Mouse (Mus musculus) stomach, postnatal 0 days (tissue): ENCODE results near the gene Vamp3. TPM values are rescaled to one million over a fixed set of nuclear protein-coding genes. Genes with fewer than 3 reads are reported as not detected.

Experiments used
- ATAC-seq: fragments of 200-750 bp; cut with Nextera tagmentation; 2 replicates; pipeline ENCODE4 v1.8.0; 2017; ENCODE audit not compliant: low FRiP score, low TSS enrichment
- DNase-seq: peaks from one replicate; pipeline ENCODE4 v3.0.0-alpha.2; 2016; ENCODE audit warnings: low spot score
- H3K27ac ChIP-seq: fragments of 300-500 bp; sonication (generic); replicated peaks from 2 replicates; pipeline ENCODE4 v1.5.1; 2014; ENCODE audit warnings: mild to moderate bottlenecking, control low read depth
- H3K27me3 ChIP-seq: fragments of 300-500 bp; sonication (generic); 2 replicates; pipeline ENCODE4 v1.6.1; 2014; ENCODE audit warnings: low read length; ENCODE audit not compliant: control insufficient read depth, insufficient read depth
- H3K36me3 ChIP-seq: fragments of 300-500 bp; sonication (generic); 2 replicates; pipeline ENCODE4 v1.6.1; 2014; ENCODE audit warnings: low read length, mixed read lengths; ENCODE audit not compliant: control insufficient read depth, insufficient read depth
- H3K4me1 ChIP-seq: fragments of 300-500 bp; sonication (generic); replicated peaks from 2 replicates; pipeline ENCODE4 v1.6.1; 2014; ENCODE audit warnings: antibody characterized with exemption; ENCODE audit not compliant: control insufficient read depth, insufficient read depth
- H3K4me2 ChIP-seq: fragments of 300-500 bp; sonication (generic); replicated peaks from 2 replicates; pipeline ENCODE4 v1.6.1; 2014; ENCODE audit warnings: low read depth, mild to moderate bottlenecking, control low read depth, moderate library complexity
- H3K4me3 ChIP-seq: fragments of 300-500 bp; sonication (generic); 2 replicates; pipeline ENCODE4 v1.5.1; 2014; ENCODE audit warnings: low read depth, low read length, control low read depth
- H3K9ac ChIP-seq: fragments of 300-500 bp; sonication (generic); 2 replicates; pipeline ENCODE4 v1.6.1; 2014; ENCODE audit warnings: mild to moderate bottlenecking, low read length, control low read depth, mixed read lengths
- H3K9me3 ChIP-seq: fragments of 300-500 bp; sonication (generic); 2 replicates; pipeline ENCODE4 v1.6.1; 2016; ENCODE audit warnings: low read length; ENCODE audit not compliant: control insufficient read depth
- CTCF ChIP-seq: IDR thresholded peaks from 2 replicates; pipeline ENCODE4 v1.5.1; 2016; ENCODE audit warnings: antibody characterized with exemption, low read depth, mild to moderate bottlenecking, moderate library complexity
- EP300 ChIP-seq: optimal IDR thresholded peaks from 2 replicates; pipeline ENCODE3; 2016; ENCODE audit warnings: antibody characterized with exemption
- WGBS: fragments of 180-500 bp; shearing (Covaris S2); extraction: QIAGEN DNeasy Blood & Tissue Kit; methylation state at CpG from one replicate; pipeline ENCODE4 v1.1.7; 2014; 5-methylcytosine and 5-hydroxymethylcytosine counted together
- polyA plus RNA-seq: library from polyadenylated mRNA; unstranded; fragments of >200 nt; fragmentation: Nextera tagmentation; extraction: Ambion mirVana; gene quantifications from 2 replicates; pipeline ENCODE4 v1.2.1, GENCODE M21; 2015

Gene Vamp3
- polyA plus RNA-seq, 1 experiment from 2014 or later = 105 TPM

GRCm38 (mm10) chr4:151081977-151082376 lies 24.2 kb upstream of the Vamp3 start:
- no peak for TF ChIP-seq EP300
- TF ChIP-seq CTCF = no peak
- H3K9ac ChIP-seq = no peak overlapping the region
- no peaks in the 10 kb centered on the region for H3K4me1 ChIP-seq
- no peak overlapping the region for H3K4me2 ChIP-seq
- DNase-seq (no peak), ATAC-seq (no peak)
- no peaks in the 10 kb centered on the region for H3K9me3 ChIP-seq
- no peaks in the 10 kb centered on the region for H3K27me3 ChIP-seq
- H3K36me3 ChIP-seq = no peaks in the 10 kb centered on the region
- H3K4me3 ChIP-seq = no peak overlapping the region
- 89% methylated on average over 13 of the region's 13 CpGs for WGBS
- H3K27ac ChIP-seq = no peak overlapping the region

DNA sequence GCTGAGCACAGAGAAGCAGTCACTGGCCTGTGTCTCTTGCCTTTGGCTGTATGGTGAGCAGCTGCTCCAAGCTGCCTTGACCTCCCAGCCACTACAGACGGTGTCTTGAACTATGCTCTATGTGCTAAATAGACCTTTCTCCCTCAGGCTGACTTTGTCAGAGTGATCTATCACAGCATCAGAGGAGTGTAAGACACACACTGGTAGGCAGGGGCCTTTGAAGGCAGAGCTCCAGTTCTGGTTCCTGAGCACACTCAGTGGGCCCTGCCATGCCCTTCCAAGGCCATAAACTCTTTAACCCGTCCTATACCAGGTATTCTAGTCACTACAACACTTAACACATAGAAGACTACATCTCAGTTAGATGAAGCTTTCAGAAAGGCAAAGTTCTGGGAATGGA lies 23.6 kb upstream of the Vamp3 start:
- no peaks in the 10 kb centered on the region for H3K36me3 ChIP-seq
- WGBS = 67% methylated on average over 2 of the region's 2 CpGs
- TF ChIP-seq EP300 = no peak
- TF ChIP-seq CTCF = no peak
- H3K4me3 ChIP-seq = no peak overlapping the region
- H3K9ac ChIP-seq = no peak overlapping the region
- no peaks in the 10 kb centered on the region for H3K27me3 ChIP-seq
- H3K4me2 ChIP-seq = no peak overlapping the region
- H3K9me3 ChIP-seq = no peaks in the 10 kb centered on the region
- ATAC-seq = no peak
- DNase-seq = no peak
- H3K4me1 ChIP-seq = no peaks in the 10 kb centered on the region
- H3K27ac ChIP-seq = no peak overlapping the region

DNA sequence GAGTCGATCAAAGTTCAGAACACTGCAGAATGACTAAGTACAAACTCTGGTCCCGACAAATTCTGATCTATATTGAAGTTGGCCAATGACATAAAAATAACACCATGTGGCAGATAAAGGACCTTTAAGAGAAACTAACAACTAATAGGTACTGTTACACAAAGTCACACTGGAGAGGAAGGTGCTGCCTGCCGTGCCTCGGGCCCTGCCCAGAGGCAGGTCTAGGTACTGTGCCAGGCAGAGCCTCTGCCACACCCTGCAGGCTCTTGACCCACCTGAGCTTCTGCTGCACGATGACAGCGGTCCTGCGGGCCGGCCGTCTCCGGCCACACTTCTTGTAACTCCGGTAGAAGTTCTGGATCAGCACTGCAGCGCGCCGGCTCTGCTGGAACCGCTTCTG lies 17.1 kb upstream of the Vamp3 start:
- H3K9ac ChIP-seq = no peak overlapping the region
- no peaks in the 10 kb centered on the region for H3K27me3 ChIP-seq
- H3K4me1 ChIP-seq = no peaks in the 10 kb centered on the region
- no peak for TF ChIP-seq CTCF
- TF ChIP-seq EP300 = no peak
- H3K36me3 ChIP-seq = no peaks in the 10 kb centered on the region
- DNase-seq (no peak), ATAC-seq (no peak)
- no peak overlapping the region for H3K27ac ChIP-seq
- H3K4me3 ChIP-seq = no peak overlapping the region
- WGBS = 84% methylated on average over 15 of the region's 15 CpGs
- H3K4me2 ChIP-seq = no peak overlapping the region
- no peaks in the 10 kb centered on the region for H3K9me3 ChIP-seq

DNA sequence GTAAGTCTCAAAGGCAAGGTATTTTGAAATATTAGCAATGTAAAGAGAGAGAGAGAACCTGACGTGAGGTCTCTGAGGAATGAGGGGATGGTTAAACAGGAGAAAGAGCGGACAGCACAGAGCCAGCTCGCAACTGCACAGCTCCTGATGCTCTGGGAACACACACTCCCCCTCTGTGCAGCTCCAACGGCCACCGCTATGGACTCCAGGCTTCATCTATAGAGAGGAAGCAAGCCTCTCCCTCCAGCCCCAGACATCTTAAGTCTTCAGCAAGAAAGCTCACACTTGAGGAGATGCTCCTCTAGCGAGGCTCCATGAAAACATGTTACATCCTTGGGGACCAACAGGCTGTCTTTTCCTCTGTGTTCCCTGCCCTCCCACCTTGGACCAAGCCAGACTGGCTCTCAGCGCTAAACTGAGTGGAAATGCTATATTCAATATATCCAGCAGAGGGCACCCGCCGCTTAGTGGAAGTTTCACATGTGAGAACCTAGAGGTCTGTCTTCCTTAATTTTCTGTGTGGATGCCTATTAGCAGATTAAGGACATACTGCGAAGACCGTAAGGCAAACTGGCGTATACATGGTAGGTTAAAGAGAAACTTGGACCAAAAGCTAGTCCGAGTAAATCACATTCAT lies 15.5 kb upstream of the Vamp3 start:
- no peaks in the 10 kb centered on the region for H3K9me3 ChIP-seq
- 47% methylated on average over 13 of the region's 13 CpGs for WGBS
- no peak overlapping the region for H3K27ac ChIP-seq
- no peaks in the 10 kb centered on the region for H3K4me1 ChIP-seq
- no peaks in the 10 kb centered on the region for H3K36me3 ChIP-seq
- DNase-seq (peak; percentile 73), ATAC-seq (peak; percentile 73)
- H3K9ac ChIP-seq = no peak overlapping the region
- no peaks in the 10 kb centered on the region for H3K27me3 ChIP-seq
- H3K4me3 ChIP-seq = no peak overlapping the region
- no peak overlapping the region for H3K4me2 ChIP-seq
- TF ChIP-seq EP300 = no peak
- TF ChIP-seq CTCF = peak; percentile 95

- H3K9me3 ChIP-seq = no peaks in the 10 kb centered on the region
- no peak overlapping the region for H3K4me3 ChIP-seq
- no peaks in the 10 kb centered on the region for H3K4me1 ChIP-seq
- H3K27me3 ChIP-seq = no peaks in the 10 kb centered on the region
- ATAC-seq (no peak), DNase-seq (no peak)
- H3K4me2 ChIP-seq = no peak overlapping the region
- TF ChIP-seq CTCF = no peak
- no peak for TF ChIP-seq EP300
- WGBS = 75% methylated on average over 7 of the region's 7 CpGs
- H3K9ac ChIP-seq = no peak overlapping the region
- no peaks in the 10 kb centered on the region for H3K36me3 ChIP-seq
- H3K27ac ChIP-seq = no peak overlapping the region
Measured at GRCm38 (mm10) chr4:151070962-151071361, 13.2 kb upstream of the Vamp3 start.

GRCm38 (mm10) chr4:151068751-151069150 lies 11.0 kb upstream of the Vamp3 start:
- ATAC-seq = no peak
- 63% methylated on average over 4 of the region's 4 CpGs for WGBS
- H3K27ac ChIP-seq = no peak overlapping the region
- no peak overlapping the region for H3K4me2 ChIP-seq
- H3K9me3 ChIP-seq = no peaks in the 10 kb centered on the region
- DNase-seq = no peak
- no peaks in the 10 kb centered on the region for H3K27me3 ChIP-seq
- H3K4me3 ChIP-seq = no peak overlapping the region
- no peak overlapping the region for H3K9ac ChIP-seq
- TF ChIP-seq CTCF (peak; percentile 52), EP300 (no peak)
- H3K36me3 ChIP-seq = no peaks in the 10 kb centered on the region
- H3K4me1 ChIP-seq = no peaks in the 10 kb centered on the region
